Mouse (Mus musculus): ENCODE measurements at regions not wholly inside any gene's neighbourhood (a gene's known extent, or its start where the extent isn't known, plus 50 kb on each side); places are given as distances from the start of the nearest gene placed in this dataset.

GRCm38 (mm10) chr15:87170890-87171289 is 373.2 kb upstream of the Fam19a5 start:
- TF ChIP-seq CTCF (IDR thresholded peaks at IDR 0.05): no peak
- no peak for TF ChIP-seq EP300 (IDR thresholded peaks at IDR 0.05)

All from lung, postnatal 0 days (tissue).